Mouse (Mus musculus) kidney, adult 2 months (tissue): ENCODE measurements around the gene Peg10.

Source experiments
- CTCF ChIP-seq: fragments of 200-500 bp; conservative IDR thresholded peaks from 2 replicates; pipeline ENCODE4 v1.5.1; 2011; ENCODE audit warnings: low read depth, mild to moderate bottlenecking, control low read depth, low read length, moderate library complexity, mixed read lengths; ENCODE audit not compliant: insufficient read depth, insufficient read length
- POLR2A ChIP-seq: fragments of 200-500 bp; IDR thresholded peaks from one replicate; pipeline ENCODE4 v1.6.1; 2011; ENCODE audit warnings: low read depth, low read length, control low read depth

DNA sequence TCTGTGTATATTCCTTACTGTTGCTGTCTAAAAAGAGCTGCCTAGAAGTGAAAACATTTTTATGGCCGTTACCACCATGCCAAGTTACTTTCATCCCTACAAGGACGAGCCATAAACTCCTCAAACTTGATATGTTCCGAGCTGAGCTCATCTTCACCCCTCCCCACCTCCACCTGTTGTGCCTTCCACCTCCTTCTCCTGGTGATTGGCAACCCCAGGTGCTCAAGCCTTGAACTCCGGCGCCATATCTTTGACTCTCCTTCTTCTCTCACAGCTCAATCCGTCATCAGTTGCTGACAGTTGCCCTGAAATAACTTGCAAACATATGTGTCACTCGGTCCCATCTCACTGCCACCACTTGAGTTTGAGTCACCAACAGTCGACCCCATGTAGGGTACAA lies 45.5 kb upstream of the Peg10 start:
- TF ChIP-seq POLR2A (no peak), CTCF (no peak)
